Mouse (Mus musculus) stomach, postnatal 0 days (tissue): ENCODE results near the gene Slc38a1. TPM values are rescaled to one million over a fixed set of nuclear protein-coding genes. Genes with fewer than 3 reads are reported as not detected.

Source experiments
- ATAC-seq: fragments of 200-750 bp; cut with Nextera tagmentation; 2 replicates; pipeline ENCODE4 v1.8.0; 2017; ENCODE audit not compliant: low FRiP score, low TSS enrichment
- DNase-seq: peaks from one replicate; pipeline ENCODE4 v3.0.0-alpha.2; 2016; ENCODE audit warnings: low spot score
- H3K27ac ChIP-seq: fragments of 300-500 bp; sonication (generic); replicated peaks from 2 replicates; pipeline ENCODE4 v1.5.1; 2014; ENCODE audit warnings: mild to moderate bottlenecking, control low read depth
- H3K27me3 ChIP-seq: fragments of 300-500 bp; sonication (generic); 2 replicates; pipeline ENCODE4 v1.6.1; 2014; ENCODE audit warnings: low read length; ENCODE audit not compliant: control insufficient read depth, insufficient read depth
- H3K36me3 ChIP-seq: fragments of 300-500 bp; sonication (generic); 2 replicates; pipeline ENCODE4 v1.6.1; 2014; ENCODE audit warnings: low read length, mixed read lengths; ENCODE audit not compliant: control insufficient read depth, insufficient read depth
- H3K4me1 ChIP-seq: fragments of 300-500 bp; sonication (generic); replicated peaks from 2 replicates; pipeline ENCODE4 v1.6.1; 2014; ENCODE audit warnings: antibody characterized with exemption; ENCODE audit not compliant: control insufficient read depth, insufficient read depth
- H3K4me2 ChIP-seq: fragments of 300-500 bp; sonication (generic); replicated peaks from 2 replicates; pipeline ENCODE4 v1.6.1; 2014; ENCODE audit warnings: low read depth, mild to moderate bottlenecking, control low read depth, moderate library complexity
- H3K4me3 ChIP-seq: fragments of 300-500 bp; sonication (generic); 2 replicates; pipeline ENCODE4 v1.5.1; 2014; ENCODE audit warnings: low read depth, low read length, control low read depth
- H3K9ac ChIP-seq: fragments of 300-500 bp; sonication (generic); 2 replicates; pipeline ENCODE4 v1.6.1; 2014; ENCODE audit warnings: mild to moderate bottlenecking, low read length, control low read depth, mixed read lengths
- H3K9me3 ChIP-seq: fragments of 300-500 bp; sonication (generic); 2 replicates; pipeline ENCODE4 v1.6.1; 2016; ENCODE audit warnings: low read length; ENCODE audit not compliant: control insufficient read depth
- CTCF ChIP-seq: IDR thresholded peaks from 2 replicates; pipeline ENCODE4 v1.5.1; 2016; ENCODE audit warnings: antibody characterized with exemption, low read depth, mild to moderate bottlenecking, moderate library complexity
- EP300 ChIP-seq: optimal IDR thresholded peaks from 2 replicates; pipeline ENCODE3; 2016; ENCODE audit warnings: antibody characterized with exemption
- WGBS: fragments of 180-500 bp; shearing (Covaris S2); extraction: QIAGEN DNeasy Blood & Tissue Kit; methylation state at CpG from one replicate; pipeline ENCODE4 v1.1.7; 2014; 5-methylcytosine and 5-hydroxymethylcytosine counted together
- polyA plus RNA-seq: library from polyadenylated mRNA; unstranded; fragments of >200 nt; fragmentation: Nextera tagmentation; extraction: Ambion mirVana; gene quantifications from 2 replicates; pipeline ENCODE4 v1.2.1, GENCODE M21; 2015

Slc38a1 gene
- polyA plus RNA-seq, 1 experiment from 2014 or later = 38.5 TPM

GRCm38 (mm10) chr15:96678871-96679773 is 36.4 kb upstream of the Slc38a1 start:
- 41% methylated on average over 19 of the region's 19 CpGs for WGBS
- H3K4me1 ChIP-seq = peaks cover 2% of the 10 kb centered on the region; the same call in 1 of the 2 replicates
- no peaks in the 10 kb centered on the region for H3K9me3 ChIP-seq
- H3K4me3 ChIP-seq = no peak overlapping the region
- no peak overlapping the region for H3K9ac ChIP-seq
- DNase-seq = no peak
- H3K4me2 ChIP-seq = no peak overlapping the region
- no peak overlapping the region for H3K27ac ChIP-seq
- TF ChIP-seq EP300 (no peak), CTCF (no peak)
- H3K36me3 ChIP-seq = no peaks in the 10 kb centered on the region
- ATAC-seq = no peak
- no peaks in the 10 kb centered on the region for H3K27me3 ChIP-seq

GRCm38 (mm10) chr15:96676518-96676917 is 33.8 kb upstream of the Slc38a1 start:
- ATAC-seq (peak; percentile 79), DNase-seq (peak; percentile 84)
- H3K4me3 ChIP-seq = no peak overlapping the region
- H3K4me2 ChIP-seq = peak overlapping the region; percentile 29
- H3K9me3 ChIP-seq = no peaks in the 10 kb centered on the region
- peak overlapping the region; percentile 76 for H3K27ac ChIP-seq
- H3K4me1 ChIP-seq = peaks cover 2% of the 10 kb centered on the region; the same call in 1 of the 2 replicates
- no peak overlapping the region for H3K9ac ChIP-seq
- no peaks in the 10 kb centered on the region for H3K36me3 ChIP-seq
- no peaks in the 10 kb centered on the region for H3K27me3 ChIP-seq
- WGBS = 23% methylated on average over 10 of the region's 10 CpGs
- TF ChIP-seq EP300 = no peak
- no peak for TF ChIP-seq CTCF

- no peak for DNase-seq
- no peak for ATAC-seq
- TF ChIP-seq CTCF (no peak), EP300 (no peak)
These were observed 33.0 kb upstream of the Slc38a1 start for GRCm38 (mm10) chr15:96675744-96676143.

DNA sequence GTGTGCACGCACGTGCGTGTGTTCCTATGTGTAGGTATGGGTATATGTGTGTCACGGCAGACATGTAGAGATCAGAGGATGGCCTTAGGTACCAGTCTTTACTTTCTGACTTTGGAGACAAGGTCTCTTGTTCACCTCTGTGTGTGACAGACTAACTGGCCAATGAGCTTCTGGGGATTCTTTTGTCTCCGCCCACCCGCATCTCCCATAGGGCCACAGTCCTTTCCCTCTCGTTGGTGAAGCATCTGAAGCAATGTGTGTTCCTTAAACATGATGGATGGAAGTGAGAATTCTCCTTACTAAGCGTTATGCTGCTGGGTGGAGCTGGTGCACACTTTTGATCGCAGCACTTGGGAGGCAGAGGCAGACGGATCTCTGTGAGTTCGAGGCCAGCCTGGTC is 32.3 kb upstream of the Slc38a1 start:
- WGBS = 86% methylated on average over 11 of the region's 11 CpGs
- ATAC-seq (no peak), DNase-seq (no peak)
- H3K27me3 ChIP-seq = no peaks in the 10 kb centered on the region
- H3K4me2 ChIP-seq = no peak overlapping the region
- peaks cover 2% of the 10 kb centered on the region; the same call in 1 of the 2 replicates for H3K4me1 ChIP-seq
- no peak overlapping the region for H3K9ac ChIP-seq
- no peak overlapping the region for H3K4me3 ChIP-seq
- H3K36me3 ChIP-seq = no peaks in the 10 kb centered on the region
- no peaks in the 10 kb centered on the region for H3K9me3 ChIP-seq
- TF ChIP-seq EP300 (no peak), CTCF (no peak)
- H3K27ac ChIP-seq = no peak overlapping the region

More at GRCm38 (mm10) chr15:96675744-96676143, 33.0 kb upstream of the Slc38a1 start:
- H3K27me3 ChIP-seq = no peaks in the 10 kb centered on the region
- no peak overlapping the region for H3K4me2 ChIP-seq
- no peak overlapping the region for H3K4me3 ChIP-seq
- peak overlapping the region; percentile 76 for H3K27ac ChIP-seq
- H3K4me1 ChIP-seq = peaks cover 2% of the 10 kb centered on the region; the same call in 1 of the 2 replicates
- no peaks in the 10 kb centered on the region for H3K9me3 ChIP-seq
- no peak overlapping the region for H3K9ac ChIP-seq
- no peaks in the 10 kb centered on the region for H3K36me3 ChIP-seq
- 54% methylated on average over 15 of the region's 15 CpGs for WGBS

DNA sequence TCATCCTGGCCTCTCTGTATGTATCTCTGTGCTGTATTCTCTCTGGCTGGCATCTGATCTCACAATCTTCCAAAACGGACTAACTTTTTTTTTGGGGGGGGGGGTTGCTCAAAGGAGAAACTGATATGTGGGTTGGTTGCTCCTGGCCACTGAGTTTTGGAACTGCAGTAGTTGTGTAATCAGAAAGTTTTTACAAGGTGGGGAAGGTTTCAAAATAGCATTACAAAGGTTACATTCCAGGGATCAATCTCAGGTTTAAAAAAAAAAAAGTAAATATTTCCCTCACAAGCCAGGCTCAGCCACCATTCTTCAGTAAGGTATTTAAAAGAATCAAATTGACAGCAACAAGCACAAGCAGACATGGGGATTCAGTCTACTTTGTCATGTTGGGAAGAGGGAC is 31.4 kb upstream of the Slc38a1 start:
- no peak for TF ChIP-seq EP300
- no peak for TF ChIP-seq CTCF
- no peak overlapping the region for H3K4me3 ChIP-seq
- no peak for ATAC-seq
- H3K36me3 ChIP-seq = no peaks in the 10 kb centered on the region
- peaks cover 2% of the 10 kb centered on the region; the same call in 1 of the 2 replicates for H3K4me1 ChIP-seq
- no peak overlapping the region for H3K27ac ChIP-seq
- no peak overlapping the region for H3K9ac ChIP-seq
- no peaks in the 10 kb centered on the region for H3K27me3 ChIP-seq
- H3K9me3 ChIP-seq = no peaks in the 10 kb centered on the region
- 43% methylated on average over 1 of the region's 1 CpGs for WGBS
- no peak overlapping the region for H3K4me2 ChIP-seq
- DNase-seq = no peak

- no peak for TF ChIP-seq CTCF
- no peak for TF ChIP-seq EP300
- H3K36me3 ChIP-seq = no peaks in the 10 kb centered on the region
- no peak overlapping the region for H3K9ac ChIP-seq
- no peaks in the 10 kb centered on the region for H3K4me1 ChIP-seq
- no peak overlapping the region for H3K4me3 ChIP-seq
- ATAC-seq = no peak
- 74% methylated on average over 6 of the region's 6 CpGs for WGBS
- no peak for DNase-seq
- H3K9me3 ChIP-seq = no peaks in the 10 kb centered on the region
- no peaks in the 10 kb centered on the region for H3K27me3 ChIP-seq
- H3K27ac ChIP-seq = no peak overlapping the region
- H3K4me2 ChIP-seq = no peak overlapping the region
These were observed 27.0 kb upstream of the Slc38a1 start for GRCm38 (mm10) chr15:96669721-96670120.
